Mouse (Mus musculus) brain, embryonic 14.5 days (tissue): ENCODE measurements at regions not wholly inside any gene's neighbourhood (a gene's known extent, or its start where the extent isn't known, plus 50 kb on each side); places are given as distances from the start of the nearest gene placed in this dataset.

Experiments
- DNase-seq: peaks from one replicate; pipeline ENCODE4 v3.0.0-alpha.2; 2011; ENCODE audit warnings: low read depth
- CTCF ChIP-seq: fragments of 200-500 bp; IDR thresholded peaks from 2 replicates; pipeline ENCODE4 v1.5.1; 2012; ENCODE audit warnings: inconsistent platforms, mild to moderate bottlenecking, moderate library complexity, borderline replicate concordance; ENCODE audit not compliant: insufficient read depth, insufficient read length; ENCODE audit errors: extremely low read depth
- POLR2A ChIP-seq: fragments of 200-500 bp; IDR thresholded peaks from 2 replicates; pipeline ENCODE4 v1.6.1; 2012; ENCODE audit warnings: mild to moderate bottlenecking, inconsistent platforms, borderline replicate concordance; ENCODE audit not compliant: poor library complexity, insufficient read depth, insufficient read length, severe bottlenecking; ENCODE audit errors: extremely low read depth

DNA sequence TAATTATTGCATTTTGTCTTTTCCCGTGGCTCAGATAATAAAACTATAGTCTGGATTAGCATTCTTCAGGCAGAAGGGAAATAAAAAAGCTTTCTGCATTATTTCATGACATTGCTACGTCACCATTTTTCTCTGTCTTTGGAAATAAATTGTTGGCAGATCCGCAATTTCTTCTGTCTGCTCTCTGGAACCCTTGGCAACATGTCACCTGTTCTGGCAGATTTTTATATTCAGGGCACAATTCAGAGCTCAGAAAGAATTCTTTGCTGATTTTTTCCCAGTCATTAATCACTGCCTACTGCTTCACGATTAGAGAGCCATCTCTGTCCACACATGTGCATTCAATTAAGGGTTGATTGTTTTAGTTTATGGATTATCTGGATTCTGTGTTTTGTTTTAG lies 460.5 kb downstream of the Cdh8 start:
- peak; percentile 57 for DNase-seq
- no peak for TF ChIP-seq POLR2A
- TF ChIP-seq CTCF = no peak

DNA sequence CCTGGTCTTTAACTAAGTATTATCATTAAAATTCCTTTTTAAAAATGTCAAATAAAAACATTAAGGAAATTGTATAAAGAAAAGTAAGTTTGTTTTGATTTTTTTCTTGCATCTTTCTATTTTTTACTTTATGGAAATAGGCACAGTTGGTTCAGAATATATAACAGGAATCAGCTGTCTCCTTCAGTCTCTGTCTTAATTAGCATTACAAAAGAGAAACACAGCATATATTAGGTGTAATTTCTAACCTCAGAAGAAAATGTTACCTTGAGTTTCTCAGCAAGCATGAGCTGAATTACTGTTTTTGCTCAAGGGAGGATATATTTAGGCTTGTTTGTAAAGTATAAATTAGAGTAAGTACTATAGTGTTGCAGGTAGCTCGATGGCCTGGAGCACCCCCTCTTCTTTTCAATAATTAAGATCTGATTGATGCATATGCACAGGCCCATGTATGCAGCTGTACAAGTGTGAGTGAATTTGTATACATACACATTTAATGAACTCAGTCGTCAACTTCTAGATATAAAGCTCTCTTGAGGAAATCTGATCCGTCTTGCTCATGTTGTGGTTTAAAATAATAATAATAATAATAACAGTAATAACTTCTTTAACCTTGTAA lies 503.0 kb downstream of the Cdh8 start:
- DNase-seq = peak; percentile 51
- TF ChIP-seq POLR2A = no peak
- no peak for TF ChIP-seq CTCF

DNA sequence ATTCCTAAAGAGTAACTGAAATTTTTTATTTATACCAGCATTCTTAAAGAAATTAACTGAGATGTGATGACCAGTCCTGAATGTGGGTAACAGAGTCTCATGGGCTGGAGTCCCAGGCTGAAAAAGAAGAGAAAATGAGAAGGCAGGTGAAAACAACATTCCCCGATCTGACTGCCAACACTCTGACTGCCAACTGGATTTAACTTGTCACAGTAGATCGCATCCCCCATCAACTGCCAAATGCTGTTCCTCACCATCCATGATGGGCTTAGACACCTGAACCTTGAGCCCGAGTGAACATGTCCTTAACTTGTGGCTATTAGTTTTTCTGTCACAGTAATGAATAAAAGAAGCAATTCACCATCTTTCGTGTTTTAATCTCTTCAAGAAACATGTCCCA lies 522.9 kb downstream of the Cdh8 start:
- TF ChIP-seq POLR2A = no peak
- no peak for TF ChIP-seq CTCF
- no peak for DNase-seq

DNA sequence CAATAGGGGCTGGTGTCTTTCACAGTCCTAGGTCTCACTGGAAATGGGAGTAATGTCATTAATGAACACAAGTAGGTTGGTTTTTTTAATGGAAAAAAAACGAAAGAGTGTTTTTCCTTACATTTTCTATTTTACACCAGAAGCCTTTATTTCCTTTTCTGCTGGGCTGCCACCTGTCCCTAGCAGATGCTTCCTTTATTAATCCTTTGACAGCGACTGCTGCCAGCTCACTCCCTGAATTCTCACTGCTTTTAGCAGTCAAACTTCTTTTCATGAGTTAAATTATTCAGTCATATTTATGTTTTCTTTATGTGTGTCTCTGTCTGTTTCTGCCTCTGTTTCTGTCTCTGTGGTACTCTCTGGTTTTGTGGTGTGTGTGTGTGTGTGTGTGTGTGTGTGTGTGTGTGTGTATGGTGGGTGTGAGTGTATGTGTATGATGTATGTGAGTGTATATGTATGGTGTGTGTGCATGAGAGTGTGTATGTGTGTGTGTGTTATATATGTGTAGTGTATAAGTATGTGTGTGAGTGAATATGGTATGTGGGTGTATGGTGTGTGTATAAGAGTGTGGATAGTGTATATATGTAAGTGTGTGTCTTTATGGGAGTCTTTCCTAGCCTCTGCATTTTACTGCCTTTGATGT lies 554.5 kb downstream of the Cdh8 start:
- TF ChIP-seq CTCF (no peak), POLR2A (no peak)
- DNase-seq = peak; percentile 80

DNA sequence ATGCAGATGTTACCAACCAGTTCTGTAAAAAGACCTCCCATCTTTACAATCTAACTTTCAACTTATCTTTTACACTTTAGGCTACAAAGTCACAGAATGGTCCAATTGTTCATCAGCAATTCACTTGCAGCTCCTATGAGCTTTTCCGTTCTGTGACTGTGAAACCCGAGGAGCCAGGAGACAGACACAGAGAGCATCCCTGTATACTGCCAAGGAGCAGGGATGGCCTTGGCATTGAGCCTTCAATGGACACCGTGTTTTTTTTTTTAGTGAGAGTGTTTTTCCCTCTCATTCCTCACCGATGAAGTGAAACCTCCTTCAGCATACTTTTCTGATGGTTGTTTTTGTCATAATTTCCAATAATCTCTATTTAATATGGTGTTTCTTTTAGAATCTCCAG lies 555.1 kb downstream of the Cdh8 start:
- peak; percentile 37 for DNase-seq

DNA sequence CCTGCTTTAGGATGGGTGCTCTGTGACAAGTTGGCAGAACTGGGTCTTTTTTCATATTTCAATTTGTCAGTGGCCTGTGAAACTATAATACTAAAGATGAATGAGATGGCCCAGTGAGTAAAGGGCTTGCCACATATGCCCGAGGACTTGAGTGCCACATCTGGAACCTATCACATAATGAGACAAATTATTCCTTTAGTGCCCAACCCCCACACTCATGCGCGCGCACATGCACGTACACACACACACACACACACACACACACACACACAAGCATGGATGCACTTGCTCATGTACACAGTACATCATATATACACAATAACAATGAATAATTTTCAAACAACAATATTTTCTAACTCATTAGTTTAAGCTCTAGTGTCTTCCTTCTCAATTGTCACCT lies 555.9 kb downstream of the Cdh8 start:
- DNase-seq = no peak
- TF ChIP-seq POLR2A (no peak), CTCF (no peak)

More for the DNA sequence above, 555.1 kb downstream of the Cdh8 start:
- no peak for TF ChIP-seq POLR2A
- no peak for TF ChIP-seq CTCF

DNA sequence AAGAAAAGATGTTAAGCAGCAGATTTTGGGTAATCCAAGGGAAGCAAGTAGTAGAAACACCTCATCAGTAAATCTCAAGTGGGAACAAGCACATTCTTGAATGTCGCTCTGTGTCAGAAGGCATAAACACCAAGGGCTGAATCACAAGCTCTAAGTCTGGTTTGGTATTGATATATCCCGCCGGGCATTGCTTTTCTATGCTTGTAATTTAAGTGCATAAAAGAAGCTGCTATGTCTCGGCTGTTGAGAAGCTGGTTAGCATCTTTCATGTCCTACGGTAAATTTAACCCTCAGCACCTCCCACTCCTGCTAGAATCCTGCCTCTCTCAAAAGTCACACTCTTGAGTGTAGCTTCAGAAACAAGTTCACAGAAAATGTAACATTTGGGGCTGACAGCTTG lies 586.8 kb downstream of the Cdh8 start:
- TF ChIP-seq POLR2A (no peak), CTCF (no peak)
- DNase-seq = no peak

DNA sequence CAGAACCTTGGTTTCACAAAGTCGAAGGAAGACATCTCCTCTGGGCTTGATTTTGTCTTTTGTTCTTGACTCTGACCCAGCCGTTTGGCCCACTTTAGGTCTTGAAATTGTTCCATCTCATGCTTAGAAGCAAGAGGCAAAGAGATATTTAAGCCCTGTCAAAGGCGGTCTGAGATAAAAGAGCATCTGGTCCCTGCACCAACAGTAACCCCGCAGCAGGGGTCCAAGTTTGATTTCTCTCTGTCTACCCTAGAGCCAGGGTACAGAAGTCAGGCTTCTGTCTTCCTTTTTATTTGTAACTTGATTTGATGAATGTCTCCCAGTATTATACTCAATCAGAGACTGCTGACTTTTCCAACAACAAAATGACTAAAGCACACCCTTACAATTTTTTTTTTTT lies 587.3 kb downstream of the Cdh8 start:
- DNase-seq = peak; percentile 34
- TF ChIP-seq POLR2A = no peak
- no peak for TF ChIP-seq CTCF

DNA sequence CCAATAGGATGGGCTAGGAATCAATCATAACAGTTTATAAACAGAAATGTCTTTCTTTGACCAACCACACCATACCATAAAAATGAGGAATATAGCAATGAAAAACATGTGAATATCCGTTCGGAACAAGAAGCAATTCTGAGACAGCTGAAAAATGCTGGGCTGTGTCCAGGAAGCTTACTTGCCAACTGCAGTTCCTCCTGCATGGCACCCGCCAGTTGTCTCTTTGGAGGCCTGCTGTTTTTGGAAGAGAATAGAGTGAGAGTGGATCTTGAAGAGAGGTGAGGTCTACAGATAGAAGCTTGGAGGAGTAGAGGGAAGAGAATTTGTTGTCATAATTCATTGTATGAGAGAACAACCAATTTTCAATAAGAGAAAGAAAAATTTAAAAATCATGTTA lies 604.3 kb downstream of the Cdh8 start:
- TF ChIP-seq POLR2A = no peak
- no peak for TF ChIP-seq CTCF
- peak; percentile 57 for DNase-seq

DNA sequence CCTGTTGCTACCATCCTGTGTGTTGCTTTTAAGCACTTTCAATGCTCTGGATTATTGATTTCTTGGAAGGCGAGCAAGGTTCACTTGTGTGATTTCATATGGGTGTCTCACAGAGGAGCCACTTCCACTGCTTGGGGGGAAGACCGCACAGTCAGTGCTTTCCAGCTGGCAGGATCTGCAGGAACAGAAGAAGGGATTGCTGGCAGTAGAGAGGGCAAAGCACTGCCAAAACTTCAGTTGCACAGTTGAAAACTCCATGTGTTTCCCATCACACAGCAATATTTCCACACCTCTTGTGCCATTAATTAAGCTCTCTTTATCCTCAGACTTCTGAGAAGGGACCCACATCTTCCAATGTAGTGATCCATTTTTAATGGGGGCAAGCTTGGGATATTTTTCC lies 618.8 kb downstream of the Cdh8 start:
- no peak for TF ChIP-seq POLR2A
- no peak for TF ChIP-seq CTCF
- peak; percentile 89 for DNase-seq

DNA sequence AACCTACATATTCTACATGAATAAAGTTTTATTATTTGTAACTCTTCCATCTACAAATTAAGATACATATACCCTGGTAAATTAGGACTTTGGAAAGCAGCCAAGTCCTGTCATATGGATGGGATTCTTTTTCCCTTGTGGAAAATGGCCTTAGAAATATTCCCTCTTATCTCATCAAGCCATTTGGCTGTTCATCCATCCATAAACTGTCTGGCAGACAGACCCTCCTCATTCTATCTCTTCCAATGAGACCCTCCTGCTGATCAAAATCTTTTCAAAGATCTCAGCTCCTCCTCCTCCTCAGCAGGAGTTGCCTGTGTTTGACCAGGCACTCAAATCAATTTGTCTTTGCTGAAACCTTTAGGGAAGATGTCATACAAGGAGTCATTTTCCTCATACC lies 649.2 kb downstream of the Cdh8 start:
- DNase-seq = peak; percentile 69
- TF ChIP-seq CTCF (no peak), POLR2A (no peak)

DNA sequence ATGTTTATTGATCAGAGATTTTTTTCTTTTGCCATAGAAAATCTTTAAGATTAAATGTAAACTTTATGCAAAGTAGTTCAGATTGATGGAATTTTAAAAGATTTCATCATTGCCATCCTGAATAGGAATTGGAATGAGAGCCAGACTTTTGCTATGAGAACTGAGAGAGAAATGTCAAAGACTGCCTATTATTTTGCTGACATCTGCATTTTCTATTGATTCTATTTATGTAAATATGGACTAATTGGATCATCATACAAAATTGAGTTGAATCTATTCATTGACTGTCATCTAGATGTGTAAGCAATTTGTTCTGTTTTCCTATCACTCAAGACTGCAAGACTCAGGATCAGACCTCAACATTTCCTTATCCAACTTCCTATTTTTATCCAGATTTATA lies 659.7 kb downstream of the Cdh8 start:
- DNase-seq = no peak
- TF ChIP-seq POLR2A (no peak), CTCF (no peak)
